In genomic region chr4:88209351-88209814, GRCm38 (mm10) we compare ENCODE assay signal across 9 mouse cellular contexts.
DNase-seq lines count a peak whose midpoint lies in the region; ATAC-seq and TF ChIP-seq lines count a peak whose summit lies in the region.
"Had no signal": no experiment of that assay in that cellular context is flagged by ENCODE, and none has a peak within 500 bp of the region (broad histone marks: within the 10 kb centered on the region; RNA-seq: fewer than 3 reads in every experiment).

No protein-coding gene starts in this region.

- intact Hi-C loops in left cerebral cortex, adult 2 months (cut with DNase I), result no loop called here

- H3K4me3 ChIP-seq in forebrain, embryonic 13.5 days, result no peak overlapping the region
- no peak overlapping the region for H3K4me3 ChIP-seq in forebrain, embryonic 10.5 days
- no peak overlapping the region for H3K4me3 ChIP-seq in forebrain, embryonic 16.5 days (replicated peaks; ENCODE audit: low read length)
- no peak overlapping the region for H3K4me3 ChIP-seq in left cerebral cortex, adult 2 months
- no peak overlapping the region for H3K4me3 ChIP-seq in neural tube, embryonic 13.5 days
- H3K4me3 ChIP-seq in kidney, embryonic 14.5 days (ENCODE audit: low read length), result no peak overlapping the region

- no peak for TF ChIP-seq CTCF in left cerebral cortex, adult 2 months (IDR thresholded peaks at IDR 0.05)

- H3K4me2 ChIP-seq in forebrain, embryonic 13.5 days, result no peak overlapping the region
- H3K4me2 ChIP-seq in forebrain, embryonic 16.5 days (ENCODE audit: low read length), result no peak overlapping the region
- H3K4me2 ChIP-seq in neural tube, embryonic 13.5 days, result no peak overlapping the region
- no peak overlapping the region for H3K4me2 ChIP-seq in kidney, embryonic 14.5 days (replicated peaks; ENCODE audit: low read depth, low read length)

- ATAC-seq in forebrain, embryonic 13.5 days, result peak; percentile 81
- peak; percentile 86 for ATAC-seq in forebrain, embryonic 16.5 days
- peak; percentile 72 for ATAC-seq in neural tube, embryonic 13.5 days (ENCODE audit: low read depth)
- ATAC-seq in kidney, embryonic 14.5 days (ENCODE audit: low FRiP score, low TSS enrichment), result no peak

- WGBS in forebrain, embryonic 13.5 days, result 49% methylated on average over 3 of the region's 3 CpGs
- 91% methylated on average over 3 of the region's 3 CpGs for WGBS in forebrain, embryonic 10.5 days
- 25% methylated on average over 3 of the region's 3 CpGs for WGBS in forebrain, embryonic 16.5 days
- WGBS in neural tube, embryonic 13.5 days, result 21% methylated on average over 3 of the region's 3 CpGs
- 53% methylated on average over 3 of the region's 3 CpGs for WGBS in kidney, embryonic 14.5 days

- H3K9me3 ChIP-seq in forebrain, embryonic 13.5 days (replicated peaks), result no peaks in the 10 kb centered on the region
- H3K9me3 ChIP-seq in forebrain, embryonic 10.5 days, result no peaks in the 10 kb centered on the region
- no peaks in the 10 kb centered on the region for H3K9me3 ChIP-seq in forebrain, embryonic 16.5 days (ENCODE audit: control insufficient read depth, low read length)
- no peaks in the 10 kb centered on the region for H3K9me3 ChIP-seq in neural tube, embryonic 13.5 days
- H3K9me3 ChIP-seq in kidney, embryonic 14.5 days (ENCODE audit: control insufficient read depth, low read length), result no peaks in the 10 kb centered on the region

- peaks cover 34% of the 10 kb centered on the region for H3K4me1 ChIP-seq in forebrain, embryonic 13.5 days
- peaks cover 20% of the 10 kb centered on the region for H3K4me1 ChIP-seq in forebrain, embryonic 10.5 days
- H3K4me1 ChIP-seq in forebrain, embryonic 16.5 days (replicated peaks; ENCODE audit: control insufficient read depth, insufficient read depth, low read length), result peaks cover 30% of the 10 kb centered on the region
- peaks cover 42% of the 10 kb centered on the region for H3K4me1 ChIP-seq in neural tube, embryonic 13.5 days (replicated peaks)
- H3K4me1 ChIP-seq in kidney, embryonic 14.5 days (ENCODE audit: control insufficient read depth, insufficient read depth, low read length), result 0 out of 2 replicates have a peak, but pooled peaks cover 4% of the 10 kb centered on the region

- no peak for DNase-seq in forebrain, embryonic 10.5 days (ENCODE audit: extremely low spot score, low spot score)
- peak; percentile 36 for DNase-seq in MN1 (ENCODE audit: low spot score)
- peak in 1 of 2 experiments; percentile 53 for DNase-seq in left cerebral cortex, adult 2 months (ENCODE audit: extremely low spot score in 1 of 2, low spot score in 2 of 2)
- no peak for DNase-seq in spleen, adult 18-20 months

- no peaks in the 10 kb centered on the region for H3K36me3 ChIP-seq in forebrain, embryonic 13.5 days (ENCODE audit: poor library complexity, severe bottlenecking)
- H3K36me3 ChIP-seq in forebrain, embryonic 10.5 days (replicated peaks), result no peaks in the 10 kb centered on the region
- no peaks in the 10 kb centered on the region for H3K36me3 ChIP-seq in forebrain, embryonic 16.5 days (ENCODE audit: control insufficient read depth, insufficient read depth)
- H3K36me3 ChIP-seq in neural tube, embryonic 13.5 days, result no peaks in the 10 kb centered on the region
- no peaks in the 10 kb centered on the region for H3K36me3 ChIP-seq in kidney, embryonic 14.5 days (ENCODE audit: control insufficient read depth, insufficient read depth, low read length)

- no peaks in the 10 kb centered on the region for H3K27me3 ChIP-seq in forebrain, embryonic 13.5 days
- no peaks in the 10 kb centered on the region for H3K27me3 ChIP-seq in forebrain, embryonic 10.5 days (ENCODE audit: poor library complexity, severe bottlenecking)
- H3K27me3 ChIP-seq in forebrain, embryonic 16.5 days (replicated peaks; ENCODE audit: control insufficient read depth, insufficient read depth, low read length), result no peaks in the 10 kb centered on the region
- H3K27me3 ChIP-seq in neural tube, embryonic 13.5 days, result no peaks in the 10 kb centered on the region
- H3K27me3 ChIP-seq in kidney, embryonic 14.5 days (ENCODE audit: control insufficient read depth, insufficient read depth, low read length), result no peaks in the 10 kb centered on the region

- H3K9ac ChIP-seq in forebrain, embryonic 13.5 days, result no peak overlapping the region
- no peak overlapping the region for H3K9ac ChIP-seq in forebrain, embryonic 16.5 days (replicated peaks; ENCODE audit: low read depth, low read length)
- no peak overlapping the region for H3K9ac ChIP-seq in neural tube, embryonic 13.5 days
- no peak overlapping the region for H3K9ac ChIP-seq in kidney, embryonic 14.5 days (ENCODE audit: low read depth, low read length)

- peak overlapping the region; percentile 82 for H3K27ac ChIP-seq in forebrain, embryonic 13.5 days
- H3K27ac ChIP-seq in forebrain, embryonic 10.5 days, result no peak overlapping the region
- peak overlapping the region; percentile 95 for H3K27ac ChIP-seq in forebrain, embryonic 16.5 days (ENCODE audit: low read length)
- H3K27ac ChIP-seq in left cerebral cortex, adult 2 months, result 0 out of 2 replicates have a peak overlapping the region, but pooled peaks have one; percentile 7
- H3K27ac ChIP-seq in neural tube, embryonic 13.5 days (replicated peaks), result peak overlapping the region; percentile 77
- no peak overlapping the region for H3K27ac ChIP-seq in kidney, embryonic 14.5 days (ENCODE audit: low read depth, low read length)
- H3K27ac ChIP-seq: kidney, postnatal 0 days had no signal

Comparison
In these comparisons a context has a peak if more than half of its experiments do, and no peak if none do; other contexts are left out.
1. H3K27ac ChIP-seq: peak in forebrain, embryonic 13.5 days (single experiment), forebrain, embryonic 16.5 days (single experiment), left cerebral cortex, adult 2 months (single experiment) and neural tube, embryonic 13.5 days (single experiment); none in forebrain, embryonic 10.5 days (single experiment) and kidney, embryonic 14.5 days (single experiment).